Mouse (Mus musculus) hindbrain, embryonic 14.5 days (tissue): Measurements from ENCODE around the gene Lrrc71. TPM values are rescaled to one million over a fixed set of nuclear protein-coding genes. Genes with fewer than 3 reads are reported as not detected.

Experiments used
- ATAC-seq: fragments of 200-750 bp; cut with Nextera tagmentation; 2 replicates; pipeline ENCODE4 v1.8.0; 2017; ENCODE audit warnings: moderate number of reproducible peaks, mild to moderate bottlenecking, moderate TSS enrichment, moderate library complexity; ENCODE audit not compliant: low FRiP score
- DNase-seq: peaks from one replicate; pipeline ENCODE4 v3.0.0-alpha.2; 2015; ENCODE audit warnings: low spot score
- H3K27ac ChIP-seq: fragments of 300-500 bp; sonication (generic); 2 replicates; pipeline ENCODE4 v1.5.1; 2014; ENCODE audit warnings: mild to moderate bottlenecking, moderate library complexity
- H3K27me3 ChIP-seq: fragments of 300-500 bp; sonication (generic); 2 replicates; pipeline ENCODE4 v1.6.1; 2014; ENCODE audit warnings: mild to moderate bottlenecking, low read length, mixed read lengths; ENCODE audit not compliant: control insufficient read depth, insufficient read depth
- H3K36me3 ChIP-seq: fragments of 300-500 bp; sonication (generic); replicated peaks from 2 replicates; pipeline ENCODE4 v1.6.1; 2014; ENCODE audit not compliant: control insufficient read depth, insufficient read depth
- H3K4me1 ChIP-seq: fragments of 300-500 bp; sonication (generic); replicated peaks from 2 replicates; pipeline ENCODE4 v1.6.1; 2014; ENCODE audit warnings: antibody characterized with exemption, low read length, mixed read lengths; ENCODE audit not compliant: control insufficient read depth, insufficient read depth
- H3K4me2 ChIP-seq: fragments of 300-500 bp; sonication (generic); replicated peaks from 2 replicates; pipeline ENCODE4 v1.6.1; 2014; ENCODE audit warnings: mild to moderate bottlenecking, moderate library complexity
- H3K4me3 ChIP-seq: fragments of 300-500 bp; sonication (generic); replicated peaks from 2 replicates; pipeline ENCODE4 v1.5.1; 2014; ENCODE audit warnings: mild to moderate bottlenecking, low read length
- H3K9ac ChIP-seq: fragments of 300-500 bp; sonication (generic); 2 replicates; pipeline ENCODE4 v1.6.1; 2014
- H3K9me3 ChIP-seq: fragments of 300-500 bp; sonication (generic); 2 replicates; pipeline ENCODE4 v1.6.1; 2016; ENCODE audit warnings: low read length; ENCODE audit not compliant: control insufficient read depth
- WGBS: fragments of 180-500 bp; shearing (Covaris S2); extraction: QIAGEN DNeasy Blood & Tissue Kit; methylation state at CpG from one replicate; pipeline ENCODE4 v1.1.7; 2014; 5-methylcytosine and 5-hydroxymethylcytosine counted together
- polyA plus RNA-seq: library from polyadenylated mRNA; unstranded; fragments of >200 nt; fragmentation: Nextera tagmentation; extraction: Ambion mirVana; gene quantifications from 2 replicates; pipeline ENCODE4 v1.2.1, GENCODE M21; 2014

The Lrrc71 gene
- polyA plus RNA-seq, 1 experiment from 2014 or later, result 0.54 TPM

- Histone ChIP-seq H3K4me3 (no peak overlapping the region), H3K4me2 (no peak overlapping the region), H3K27me3 (no peaks in the 10 kb centered on the region), H3K4me1 (no peaks in the 10 kb centered on the region), H3K36me3 (peaks cover 94% of the 10 kb centered on the region), H3K9me3 (no peaks in the 10 kb centered on the region), H3K9ac (no peak overlapping the region), H3K27ac (no peak overlapping the region)
- DNase-seq (no peak), ATAC-seq (no peak)
- WGBS, result 88% methylated on average over 2 of the region's 2 CpGs
These were observed 29.9 kb downstream of the Lrrc71 start for GRCm38 (mm10) chr3:87718525-87718924.

Other genes starting within 250 kb of the Lrrc71 start
- 7.0 and 7.1 TPM in 2 replicates for gene Etv3, start 223.2 kb downstream of the Lrrc71 start, polyA plus RNA-seq
- 27.0 and 28.0 TPM in 2 replicates for gene Arhgef11, start 131.1 kb downstream of the Lrrc71 start, polyA plus RNA-seq
- 1.7 and 4.3 TPM in 2 replicates for gene Ntrk1, start 46.5 kb upstream of the Lrrc71 start, polyA plus RNA-seq
- 0.52 and 1.3 TPM in 2 replicates for gene Insrr, start 48.3 kb upstream of the Lrrc71 start, polyA plus RNA-seq
- gene Pear1, start 75.7 kb upstream of the Lrrc71 start, polyA plus RNA-seq, result 9.9 and 10.2 TPM in 2 replicates
- gene Sh2d2a, start 98.1 kb upstream of the Lrrc71 start, polyA plus RNA-seq, result not detected in 2 replicates
- 15.5 and 17.2 TPM in 2 replicates for gene Prcc, start 137.0 kb upstream of the Lrrc71 start, polyA plus RNA-seq
- 163 and 179 TPM in 2 replicates for gene Hdgf, start 157.7 kb upstream of the Lrrc71 start, polyA plus RNA-seq
- 50.0 and 53.5 TPM in 2 replicates for gene Mrpl24, start 170.9 kb upstream of the Lrrc71 start, polyA plus RNA-seq
- gene Isg20l2, start 181.7 kb upstream of the Lrrc71 start, polyA plus RNA-seq, result 17.0 and 18.5 TPM in 2 replicates
- gene Rrnad1, start 182.1 kb upstream of the Lrrc71 start, polyA plus RNA-seq, result 15.8 and 18.1 TPM in 2 replicates
- gene Crabp2, start 200.0 kb upstream of the Lrrc71 start, polyA plus RNA-seq, result 48.7 and 56.4 TPM in 2 replicates
- 20.5 and 20.7 TPM in 2 replicates for gene Nes, start 222.5 kb upstream of the Lrrc71 start, polyA plus RNA-seq